11 mouse cellular contexts compared by ENCODE assay signal in genomic region chr3:104349203-104349846, GRCm38 (mm10).
A peak's percentile ranks its signal among the peaks of the same experiment; 100 is the strongest.
DNase-seq lines count a peak whose midpoint lies in the region; ATAC-seq lines count a peak whose summit lies in the region.
"Had no signal": no experiment of that assay in that cellular context is flagged by ENCODE, and none has a peak within 500 bp of the region (broad histone marks: within the 10 kb centered on the region; RNA-seq: fewer than 3 reads in every experiment).

No protein-coding gene starts in this region.

- peak; percentile 55; the same call in 1 of the 2 replicates for ATAC-seq in kidney, embryonic 14.5 days (ENCODE audit: low FRiP score, low TSS enrichment)
- ATAC-seq in hindbrain, embryonic 13.5 days (ENCODE audit: low FRiP score), result peak; percentile 70
- ATAC-seq in neural tube, embryonic 15.5 days (ENCODE audit: low FRiP score), result peak; percentile 25; the same call in 1 of the 2 replicates
- ATAC-seq in heart, embryonic 12.5 days (ENCODE audit: insufficient number of reproducible peaks, low FRiP score), result no peak
- no peak for ATAC-seq in monocyte, adult 5-6 weeks (replicated peaks; ENCODE audit: insufficient number of reproducible peaks, low FRiP score, low TSS enrichment, poor library complexity, severe bottlenecking)
- ATAC-seq: lung, postnatal 0 days had no signal

- H3K4me3 ChIP-seq in kidney, embryonic 14.5 days (ENCODE audit: low read length), result no peak overlapping the region
- no peak overlapping the region for H3K4me3 ChIP-seq in hindbrain, embryonic 13.5 days
- no peak overlapping the region for H3K4me3 ChIP-seq in neural tube, embryonic 15.5 days (replicated peaks)
- H3K4me3 ChIP-seq in heart, embryonic 12.5 days, result no peak overlapping the region

- H3K36me3 ChIP-seq in kidney, embryonic 14.5 days (ENCODE audit: control insufficient read depth, insufficient read depth, low read length), result no peaks in the 10 kb centered on the region
- no peaks in the 10 kb centered on the region for H3K36me3 ChIP-seq in hindbrain, embryonic 13.5 days
- no peaks in the 10 kb centered on the region for H3K36me3 ChIP-seq in neural tube, embryonic 15.5 days
- H3K36me3 ChIP-seq in heart, embryonic 12.5 days, result no peaks in the 10 kb centered on the region

- H3K4me2 ChIP-seq in kidney, embryonic 14.5 days (replicated peaks; ENCODE audit: low read depth, low read length), result no peak overlapping the region
- 0 out of 2 replicates have a peak overlapping the region, but pooled peaks have one; percentile 15 for H3K4me2 ChIP-seq in hindbrain, embryonic 13.5 days
- H3K4me2 ChIP-seq in neural tube, embryonic 15.5 days, result no peak overlapping the region; the same call in 1 of the 2 replicates
- no peak overlapping the region for H3K4me2 ChIP-seq in heart, embryonic 12.5 days

- peaks cover 23% of the 10 kb centered on the region for H3K4me1 ChIP-seq in kidney, embryonic 14.5 days (ENCODE audit: control insufficient read depth, insufficient read depth, low read length)
- peaks cover 31% of the 10 kb centered on the region for H3K4me1 ChIP-seq in hindbrain, embryonic 13.5 days (replicated peaks)
- H3K4me1 ChIP-seq in neural tube, embryonic 15.5 days, result peaks cover 32% of the 10 kb centered on the region
- H3K4me1 ChIP-seq in heart, embryonic 12.5 days (replicated peaks), result peaks cover 20% of the 10 kb centered on the region

- no peak overlapping the region; the same call in 1 of the 2 replicates for H3K27ac ChIP-seq in kidney, embryonic 14.5 days (ENCODE audit: low read depth, low read length)
- 0 out of 2 replicates have a peak overlapping the region, but pooled peaks have one; percentile 45 for H3K27ac ChIP-seq in hindbrain, embryonic 13.5 days
- peak overlapping the region; percentile 39 for H3K27ac ChIP-seq in neural tube, embryonic 15.5 days (replicated peaks)
- H3K27ac ChIP-seq in heart, embryonic 12.5 days (ENCODE audit: poor library complexity, severe bottlenecking), result no peak overlapping the region

- no peaks in the 10 kb centered on the region for H3K27me3 ChIP-seq in kidney, embryonic 14.5 days (ENCODE audit: control insufficient read depth, insufficient read depth, low read length)
- peaks cover 17% of the 10 kb centered on the region for H3K27me3 ChIP-seq in hindbrain, embryonic 13.5 days
- H3K27me3 ChIP-seq in neural tube, embryonic 15.5 days (replicated peaks), result no peaks in the 10 kb centered on the region
- H3K27me3 ChIP-seq in heart, embryonic 12.5 days (replicated peaks), result no peaks in the 10 kb centered on the region

- 15% methylated on average over 8 of the region's 8 CpGs for WGBS in kidney, embryonic 14.5 days
- 35% methylated on average over 8 of the region's 8 CpGs for WGBS in hindbrain, embryonic 13.5 days
- 26% methylated on average over 8 of the region's 8 CpGs for WGBS in neural tube, embryonic 15.5 days
- 51% methylated on average over 8 of the region's 8 CpGs for WGBS in heart, embryonic 12.5 days

- H3K9me3 ChIP-seq in kidney, embryonic 14.5 days (ENCODE audit: control insufficient read depth, low read length), result no peaks in the 10 kb centered on the region
- no peaks in the 10 kb centered on the region for H3K9me3 ChIP-seq in hindbrain, embryonic 13.5 days
- no peaks in the 10 kb centered on the region for H3K9me3 ChIP-seq in neural tube, embryonic 15.5 days (replicated peaks)
- H3K9me3 ChIP-seq in heart, embryonic 12.5 days (replicated peaks), result no peaks in the 10 kb centered on the region

- DNase-seq in kidney, adult 8-10 months, result no peak
- DNase-seq in embryo, embryonic 11 days, result peak; percentile 54
- no peak for DNase-seq in ovary, postnatal 36 days (ENCODE audit: low spot score)
- DNase-seq: cerebellum, adult 2 months; heart, postnatal 36 days had no signal

- H3K9ac ChIP-seq in kidney, embryonic 14.5 days (ENCODE audit: low read depth, low read length), result no peak overlapping the region
- no peak overlapping the region for H3K9ac ChIP-seq in hindbrain, embryonic 13.5 days
- H3K9ac ChIP-seq in neural tube, embryonic 15.5 days (replicated peaks), result no peak overlapping the region
- H3K9ac ChIP-seq in heart, embryonic 12.5 days, result no peak overlapping the region

Comparison
In these comparisons a context has a peak if more than half of its experiments do, and no peak if none do; other contexts are left out.
1. ATAC-seq: peak in kidney, embryonic 14.5 days (single experiment), hindbrain, embryonic 13.5 days (single experiment) and neural tube, embryonic 15.5 days (single experiment); none in heart, embryonic 12.5 days (single experiment) and monocyte, adult 5-6 weeks (single experiment).
2. H3K27ac ChIP-seq: peak in hindbrain, embryonic 13.5 days (single experiment) and neural tube, embryonic 15.5 days (single experiment); none in kidney, embryonic 14.5 days (single experiment) and heart, embryonic 12.5 days (single experiment).